Mouse (Mus musculus): ENCODE data around the gene Kif21b.

DNA sequence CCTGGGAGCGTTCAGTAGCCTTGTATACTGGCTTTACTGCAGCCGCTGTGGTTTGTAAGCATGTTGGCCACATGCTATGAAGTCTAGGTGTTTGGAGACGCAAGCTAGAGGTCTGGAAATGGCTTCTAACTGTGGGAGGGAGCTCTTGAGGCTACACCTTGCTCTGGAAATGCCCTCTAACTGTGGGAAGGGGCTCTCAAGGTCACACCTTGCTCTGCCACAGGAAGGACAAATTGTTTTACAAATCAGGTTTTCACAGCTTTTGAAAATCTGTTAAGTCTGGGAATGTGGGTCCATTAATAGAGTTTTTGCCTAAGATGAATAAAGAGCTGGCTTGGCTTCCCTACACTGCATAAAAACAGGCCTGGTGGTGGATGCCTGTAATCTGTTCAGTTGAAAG, 37.5 kb upstream of the Kif21b start:
- TF ChIP-seq CTCF (IDR thresholded peaks at IDR 0.05) (no peak), EP300 (IDR thresholded peaks at IDR 0.05) (no peak)
